Mouse (Mus musculus) liver, embryonic 14.5 days (tissue): ENCODE results near the gene Zfp850. TPM values are rescaled to one million over a fixed set of nuclear protein-coding genes. Genes with fewer than 3 reads are reported as not detected.

Experiments
- ATAC-seq: fragments of 200-750 bp; cut with Nextera tagmentation; 2 replicates; pipeline ENCODE4 v1.8.0; 2017; ENCODE audit warnings: moderate number of reproducible peaks, mild to moderate bottlenecking, moderate library complexity; ENCODE audit not compliant: insufficient read depth
- DNase-seq, 3 experiments: peaks; one replicate each; pipeline ENCODE4 v3.0.0-alpha.2; 2012 to 2013; ENCODE audit warnings: low read depth in 3 of 3, low spot score in 3 of 3
- H3K27ac ChIP-seq: fragments of 300-500 bp; sonication (generic); 2 replicates; pipeline ENCODE4 v1.5.1; 2014; ENCODE audit warnings: moderate library complexity, mild to moderate bottlenecking, control low read depth, inconsistent platforms
- H3K27me3 ChIP-seq: fragments of 300-500 bp; sonication (generic); 2 replicates; pipeline ENCODE4 v1.6.1; 2014; ENCODE audit warnings: mild to moderate bottlenecking, low read length, moderate library complexity; ENCODE audit not compliant: control insufficient read depth, insufficient read depth
- H3K36me3 ChIP-seq: fragments of 300-500 bp; sonication (generic); replicated peaks from 2 replicates; pipeline ENCODE4 v1.6.1; 2014; ENCODE audit warnings: low read depth; ENCODE audit not compliant: control insufficient read depth, insufficient read depth
- H3K4me1 ChIP-seq, 2 experiments: fragments of 200-500 bp in 1 of 2; fragments of 300-500 bp in 1 of 2; sonication (generic) in 1 of 2; replicated peaks; 2 replicates each; pipeline ENCODE4 v1.6.1; 2012 to 2014; ENCODE audit warnings: antibody characterized with exemption in 1 of 2, inconsistent platforms in 1 of 2, low read length in 1 of 2; ENCODE audit not compliant: control insufficient read depth in 2 of 2, insufficient read depth in 2 of 2
- H3K4me2 ChIP-seq: fragments of 300-500 bp; sonication (generic); 2 replicates; pipeline ENCODE4 v1.6.1; 2014; ENCODE audit warnings: low read depth, mild to moderate bottlenecking, control low read depth, moderate library complexity
- H3K4me3 ChIP-seq, 2 experiments: fragments of 200-500 bp in 1 of 2; fragments of 300-500 bp in 1 of 2; sonication (generic) in 1 of 2; 2 replicates each; pipeline ENCODE4 v1.5.1; 2012 to 2014; ENCODE audit warnings: low read depth in 2 of 2, low read length in 2 of 2, mild to moderate bottlenecking in 2 of 2, control low read depth in 1 of 2, inconsistent platforms in 1 of 2, moderate library complexity in 1 of 2; ENCODE audit not compliant: insufficient read depth in 1 of 2
- H3K9ac ChIP-seq: fragments of 300-500 bp; sonication (generic); replicated peaks from 2 replicates; pipeline ENCODE4 v1.6.1; 2014; ENCODE audit warnings: mild to moderate bottlenecking, control low read depth, moderate library complexity
- H3K9me3 ChIP-seq: fragments of 300-500 bp; sonication (generic); 2 replicates; pipeline ENCODE4 v1.6.1; 2016; ENCODE audit warnings: low read length, mixed read lengths; ENCODE audit not compliant: control insufficient read depth
- CTCF ChIP-seq: IDR thresholded peaks from 2 replicates; pipeline ENCODE4 v1.5.1; 2016; ENCODE audit warnings: antibody characterized with exemption, low read depth, control low read depth
- EP300 ChIP-seq: IDR thresholded peaks from 2 replicates; pipeline ENCODE4 v1.6.1; 2016; ENCODE audit warnings: antibody characterized with exemption, low read depth
- WGBS: fragments of 180-500 bp; shearing (Covaris S2); extraction: QIAGEN DNeasy Blood & Tissue Kit; methylation state at CpG from one replicate; pipeline ENCODE4 v1.1.7; 2014; ENCODE audit not compliant: insufficient replicate concordance; 5-methylcytosine and 5-hydroxymethylcytosine counted together
- polyA plus RNA-seq, 2 experiments: library from polyadenylated mRNA; depleted of rRNA in 1 of 2; stranded (reverse) in 1 of 2; unstranded in 1 of 2; fragments of >200 nt; fragmentation: Nextera tagmentation in 1 of 2; extraction: Ambion mirVana in 1 of 2; gene quantifications; 2 replicates each; pipeline versions ENCODE4 v1.2.1 to v1.2.3; 2012 to 2014

Gene Zfp850
- polyA plus RNA-seq (2012; rRNA removed) (0.69 and 0.94 TPM in 2 replicates), polyA plus RNA-seq (2014; fragmentation: Nextera tagmentation; extraction: Ambion mirVana) (2.3 and 2.4 TPM in 2 replicates)

DNA sequence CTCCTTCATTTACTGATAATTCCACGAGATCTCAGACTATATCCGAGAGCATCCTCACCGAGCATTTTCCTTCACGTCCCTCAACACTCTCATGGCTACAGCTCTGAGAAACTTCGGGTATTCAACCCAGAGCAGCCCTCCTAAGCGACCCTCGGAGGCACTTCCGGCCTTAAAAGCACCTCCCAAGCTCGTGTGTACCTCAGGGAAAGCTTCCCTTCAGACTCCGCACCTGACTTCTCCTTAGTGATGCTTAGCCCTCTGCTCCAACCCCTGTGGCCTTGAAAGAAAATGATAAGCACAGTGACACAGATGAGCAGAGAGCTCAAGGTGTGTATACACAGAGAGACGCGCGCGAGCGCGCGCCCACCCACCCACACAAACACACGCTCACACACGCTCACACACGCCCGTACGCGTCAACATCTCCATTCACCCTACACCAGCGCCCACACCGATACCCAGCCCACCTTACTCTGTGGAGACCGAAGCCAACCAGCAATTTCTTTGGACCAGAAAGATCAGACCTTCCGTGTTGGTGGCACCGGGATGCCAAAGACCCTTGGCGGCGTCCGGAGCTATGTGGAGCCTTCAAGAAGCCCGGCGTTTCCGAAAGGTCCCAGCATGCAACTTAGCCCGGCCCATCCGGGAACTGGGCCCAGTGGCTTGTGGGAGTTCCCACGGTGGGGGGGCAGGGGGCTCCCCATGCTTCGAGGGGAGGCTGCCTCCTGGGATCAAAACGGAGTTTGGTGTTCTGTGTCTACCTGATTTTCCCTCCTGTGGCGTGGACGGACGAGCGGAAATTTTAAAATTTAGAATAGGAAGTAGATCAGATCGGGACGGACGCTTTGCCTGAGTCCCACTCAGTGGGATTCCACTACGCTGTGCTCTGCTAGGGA, at the start of gene Zfp850:
Zfp850 (minus strand) TSS at position 567 of the 896 bp plus-strand sequence.
- Histone ChIP-seq H3K27me3 (no peaks in the 10 kb centered on the region), H3K36me3 (no peaks in the 10 kb centered on the region), H3K4me1 (peaks cover 3 to 4% of the 10 kb centered on the region in 2 experiments), H3K27ac (no peak within 1 kb of the TSS), H3K4me3 (peak within 1 kb of the TSS; percentile 83 to 97), H3K9me3 (no peaks in the 10 kb centered on the region), H3K9ac (peak within 1 kb of the TSS; percentile 84), H3K4me2 (peak within 1 kb of the TSS; percentile 87)
- peak; percentile 79 for ATAC-seq
- peak; percentile 45 to 58 (median 46) for DNase-seq
- under 1% methylated on average over 47 of the region's 47 CpGs for WGBS
- TF ChIP-seq CTCF: no peak

DNA sequence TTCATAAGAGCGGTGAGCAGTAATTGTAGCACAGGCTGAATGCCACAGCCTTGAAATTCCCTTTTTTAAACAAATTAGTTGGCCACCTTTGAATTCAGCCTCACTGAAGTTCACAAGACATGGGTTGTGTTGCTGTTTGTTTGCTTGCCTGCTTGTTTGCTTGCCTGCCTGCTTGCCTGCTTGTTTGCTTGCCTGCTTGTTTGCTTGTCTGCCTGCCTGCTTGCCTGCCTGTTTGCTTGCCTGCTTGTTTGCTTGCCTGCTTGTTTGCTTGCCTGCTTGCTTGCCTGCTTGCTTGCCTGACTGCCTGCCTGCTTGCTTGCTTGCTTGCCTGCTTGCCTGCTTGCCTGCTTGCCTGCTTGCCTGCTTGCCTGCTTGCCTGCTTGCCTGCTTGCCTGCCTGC, 46.1 kb upstream of the Zfp850 start:
- no peaks in the 10 kb centered on the region for H3K36me3 ChIP-seq
- TF ChIP-seq EP300: no peak
- no peak for TF ChIP-seq CTCF
- H3K4me3 ChIP-seq: no peak overlapping the region
- no peaks in the 10 kb centered on the region for H3K27me3 ChIP-seq
- DNase-seq (no peak), ATAC-seq (no peak)
- H3K9me3 ChIP-seq: no peaks in the 10 kb centered on the region
- H3K9ac ChIP-seq: no peak overlapping the region
- WGBS: 68% methylated on average over 1 of the region's 1 CpGs
- H3K4me2 ChIP-seq: no peak overlapping the region
- no peaks in the 10 kb centered on the region for H3K4me1 ChIP-seq
- no peak overlapping the region for H3K27ac ChIP-seq

DNA sequence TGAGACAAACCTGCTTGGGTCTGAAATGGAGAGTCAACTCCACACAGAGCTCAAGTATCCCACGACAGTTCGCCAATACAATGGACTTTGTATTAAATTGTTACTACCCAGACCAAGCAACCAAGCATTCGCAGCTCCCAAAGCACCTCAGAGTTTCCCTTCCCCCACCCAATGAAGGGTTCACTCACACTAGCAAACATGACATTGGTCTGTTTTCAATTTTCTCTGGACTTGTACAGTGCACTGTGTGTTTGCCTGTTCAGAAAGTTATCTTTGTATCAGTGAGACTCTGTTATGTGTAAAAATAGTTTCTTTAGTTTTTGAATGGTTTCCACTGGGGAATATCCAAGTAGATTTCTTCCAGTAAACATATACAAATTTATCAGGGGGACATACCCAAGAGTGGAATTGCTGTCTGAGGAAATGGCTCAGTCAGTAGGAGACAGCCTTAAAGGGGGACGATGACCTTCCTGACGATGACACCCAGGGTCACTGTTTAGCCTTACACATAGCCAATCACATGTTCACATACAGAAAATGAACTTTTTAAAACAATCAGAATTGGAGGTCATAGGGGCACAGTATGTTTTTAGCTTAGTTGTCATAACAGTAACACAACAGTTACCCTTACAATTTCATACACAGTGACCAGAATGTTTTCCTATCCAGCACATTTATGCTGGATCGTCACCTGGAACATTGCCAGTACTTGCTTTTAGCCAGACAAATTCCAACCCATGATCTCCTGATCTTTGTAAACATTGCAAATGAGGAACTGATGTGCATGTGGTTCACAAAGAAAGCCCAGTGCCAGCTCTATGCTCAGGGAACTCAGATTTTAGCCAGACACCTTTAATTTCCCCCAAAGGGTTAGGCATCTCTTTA, 39.4 kb upstream of the Zfp850 start:
- DNase-seq: no peak
- Histone ChIP-seq H3K9me3 (no peaks in the 10 kb centered on the region), H3K36me3 (peaks cover 3% of the 10 kb centered on the region; the same call in 1 of the 2 replicates), H3K4me1 (peaks cover 2 to 6% of the 10 kb centered on the region in 2 experiments; a peak in 1 of 4 replicates), H3K27ac (no peak overlapping the region), H3K4me3 (no peak overlapping the region), H3K9ac (no peak overlapping the region), H3K27me3 (no peaks in the 10 kb centered on the region), H3K4me2 (no peak overlapping the region)
- ATAC-seq: no peak
- TF ChIP-seq CTCF: no peak
- no peak for TF ChIP-seq EP300
- 61% methylated on average over 6 of the region's 6 CpGs for WGBS

DNA sequence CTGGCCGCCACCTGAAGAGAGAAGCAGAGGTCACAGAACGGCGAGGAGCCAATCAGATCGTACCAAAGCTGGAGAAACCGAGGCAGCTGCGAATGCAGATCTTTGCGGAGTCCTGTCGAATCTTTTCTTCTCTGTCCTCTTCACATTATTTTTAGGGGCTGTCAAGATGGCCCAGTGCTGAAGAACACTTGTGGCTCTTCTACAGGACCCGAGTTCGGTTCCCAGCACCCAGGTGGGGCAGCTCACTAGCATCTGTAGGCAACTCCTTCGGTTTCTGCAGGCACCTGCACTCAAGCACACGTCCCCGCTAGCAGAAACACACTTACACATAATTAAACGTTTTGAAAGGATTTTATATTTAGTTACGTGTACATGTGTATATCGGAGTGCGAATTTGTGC, 36.7 kb upstream of the Zfp850 start:
- Histone ChIP-seq H3K4me3 (peak overlapping the region in 1 of 2 experiments; percentile 93; a peak in 1 of 4 replicates), H3K9ac (peak overlapping the region; percentile 48; the same call in 1 of the 2 replicates), H3K9me3 (no peaks in the 10 kb centered on the region), H3K36me3 (peaks cover 20% of the 10 kb centered on the region), H3K27me3 (no peaks in the 10 kb centered on the region), H3K4me2 (peak overlapping the region; percentile 57), H3K27ac (no peak overlapping the region), H3K4me1 (peaks cover 2 to 6% of the 10 kb centered on the region in 2 experiments; a peak in 1 of 4 replicates)
- 49% methylated on average over 17 of the region's 17 CpGs for WGBS
- no peak for TF ChIP-seq EP300
- no peak for TF ChIP-seq CTCF
- ATAC-seq (no peak), DNase-seq (no peak)
